Mouse (Mus musculus) lung, postnatal 10 days (tissue): ENCODE data around the gene App.
A peak's percentile ranks its signal among the peaks of the same experiment; 100 is the strongest.

Experiments used
- DNase-seq: peaks from one replicate; pipeline ENCODE4 v3.0.0; 2021

App gene

GRCm38 (mm10) chr16:85071791-85072190 is 101.8 kb downstream of the App start:
- DNase-seq: no peak

- no peak for DNase-seq
These were observed 102.3 kb downstream of the App start for GRCm38 (mm10) chr16:85071248-85071647.

GRCm38 (mm10) chr16:85067254-85067893 is 106.2 kb downstream of the App start:
- peak; percentile 42 for DNase-seq

GRCm38 (mm10) chr16:85066227-85066626 is 107.3 kb downstream of the App start:
- DNase-seq: no peak

GRCm38 (mm10) chr16:85064800-85065199 is 108.8 kb downstream of the App start:
- no peak for DNase-seq

- no peak for DNase-seq
These were observed 110.8 kb downstream of the App start for GRCm38 (mm10) chr16:85062732-85063131.

- no peak for DNase-seq
These were observed 111.8 kb downstream of the App start for GRCm38 (mm10) chr16:85061725-85062124.

- no peak for DNase-seq
These were observed 115.4 kb downstream of the App start for GRCm38 (mm10) chr16:85058138-85058537.

GRCm38 (mm10) chr16:85056212-85056611 is 117.4 kb downstream of the App start:
- no peak for DNase-seq

GRCm38 (mm10) chr16:85053996-85054395 is 119.6 kb downstream of the App start:
- DNase-seq: peak; percentile 18

- no peak for DNase-seq
These were observed 126.3 kb downstream of the App start for GRCm38 (mm10) chr16:85047310-85047709.

- DNase-seq: no peak
These were observed 132.2 kb downstream of the App start for GRCm38 (mm10) chr16:85041153-85041959.

GRCm38 (mm10) chr16:85038731-85039130 is 134.8 kb downstream of the App start:
- DNase-seq: no peak

- no peak for DNase-seq
These were observed 135.5 kb downstream of the App start for GRCm38 (mm10) chr16:85037969-85038644.

- DNase-seq: no peak
These were observed 137.8 kb downstream of the App start for GRCm38 (mm10) chr16:85035815-85036214.

GRCm38 (mm10) chr16:85033747-85034146 is 139.8 kb downstream of the App start:
- no peak for DNase-seq

- DNase-seq: no peak
These were observed 142.8 kb downstream of the App start for GRCm38 (mm10) chr16:85030810-85031209.

- DNase-seq: no peak
These were observed 145.2 kb downstream of the App start for GRCm38 (mm10) chr16:85028396-85028795.

GRCm38 (mm10) chr16:85024706-85025105 is 148.9 kb downstream of the App start:
- DNase-seq: no peak

GRCm38 (mm10) chr16:85023106-85023505 is 150.5 kb downstream of the App start:
- no peak for DNase-seq

- no peak for DNase-seq
These were observed 152.8 kb downstream of the App start for GRCm38 (mm10) chr16:85020696-85021323.

- no peak for DNase-seq
These were observed 154.3 kb downstream of the App start for GRCm38 (mm10) chr16:85019273-85019672.

GRCm38 (mm10) chr16:85017845-85018244 is 155.7 kb downstream of the App start:
- no peak for DNase-seq
